Mouse (Mus musculus): ENCODE results near the gene Zim1. TPM values are rescaled to one million over a fixed set of nuclear protein-coding genes. Genes with fewer than 3 reads are reported as not detected.

The Zim1 gene
- polyA plus RNA-seq, 1 experiment: 2.0 TPM

GRCm38 (mm10) chr7:6659605-6660004, 36.6 kb downstream of the Zim1 start:
- TF ChIP-seq POLR2A (IDR thresholded peaks at IDR 0.05; ENCODE audit: extremely low read depth, insufficient read depth, low read length): no peak
- 0 out of 2 replicates have a peak, but pooled peaks have one; percentile 13 for TF ChIP-seq CTCF (IDR thresholded peaks at IDR 0.05; ENCODE audit: extremely low read depth, insufficient read depth, low read length)
- Histone ChIP-seq H3K4me1 (ENCODE audit: control insufficient read depth, insufficient read depth, low read length) (no peaks in the 10 kb centered on the region), H3K4me3 (ENCODE audit: insufficient read depth, low read length) (no peak overlapping the region), H3K27ac (ENCODE audit: insufficient read depth, low read length) (no peak overlapping the region)

- Histone ChIP-seq H3K4me3 (ENCODE audit: insufficient read depth, low read length) (no peak overlapping the region), H3K4me1 (ENCODE audit: control insufficient read depth, insufficient read depth, low read length) (no peaks in the 10 kb centered on the region), H3K27ac (ENCODE audit: insufficient read depth, low read length) (no peak overlapping the region)
- no peak for TF ChIP-seq CTCF (IDR thresholded peaks at IDR 0.05; ENCODE audit: extremely low read depth, insufficient read depth, low read length)
- TF ChIP-seq POLR2A (IDR thresholded peaks at IDR 0.05; ENCODE audit: extremely low read depth, insufficient read depth, low read length): no peak
Measured at GRCm38 (mm10) chr7:6658606-6659005, 37.6 kb downstream of the Zim1 start.

GRCm38 (mm10) chr7:6652151-6652550, 44.1 kb downstream of the Zim1 start:
- no peaks in the 10 kb centered on the region for H3K4me1 ChIP-seq (ENCODE audit: control insufficient read depth, insufficient read depth, low read length)
- H3K4me3 ChIP-seq (ENCODE audit: insufficient read depth, low read length): no peak overlapping the region
- TF ChIP-seq CTCF (IDR thresholded peaks at IDR 0.05; ENCODE audit: extremely low read depth, insufficient read depth, low read length) (no peak), POLR2A (IDR thresholded peaks at IDR 0.05; ENCODE audit: extremely low read depth, insufficient read depth, low read length) (no peak)

GRCm38 (mm10) chr7:6651221-6651620, 45.0 kb downstream of the Zim1 start:
- no peaks in the 10 kb centered on the region for H3K4me1 ChIP-seq (ENCODE audit: control insufficient read depth, insufficient read depth, low read length)
- no peak for TF ChIP-seq CTCF (IDR thresholded peaks at IDR 0.05; ENCODE audit: extremely low read depth, insufficient read depth, low read length)
- no peak for TF ChIP-seq POLR2A (IDR thresholded peaks at IDR 0.05; ENCODE audit: extremely low read depth, insufficient read depth, low read length)
- no peak overlapping the region for H3K27ac ChIP-seq (ENCODE audit: insufficient read depth, low read length)
- no peak overlapping the region for H3K4me3 ChIP-seq (ENCODE audit: insufficient read depth, low read length)

More at GRCm38 (mm10) chr7:6652151-6652550, 44.1 kb downstream of the Zim1 start:
- no peak overlapping the region for H3K27ac ChIP-seq (ENCODE audit: insufficient read depth, low read length)

- Histone ChIP-seq H3K4me1 (ENCODE audit: control insufficient read depth, insufficient read depth, low read length) (no peaks in the 10 kb centered on the region), H3K4me3 (ENCODE audit: insufficient read depth, low read length) (no peak overlapping the region), H3K27ac (ENCODE audit: insufficient read depth, low read length) (no peak overlapping the region)
- TF ChIP-seq CTCF (IDR thresholded peaks at IDR 0.05; ENCODE audit: extremely low read depth, insufficient read depth, low read length) (no peak), POLR2A (IDR thresholded peaks at IDR 0.05; ENCODE audit: extremely low read depth, insufficient read depth, low read length) (no peak)
Measured at GRCm38 (mm10) chr7:6650526-6650925, 45.7 kb downstream of the Zim1 start.

GRCm38 (mm10) chr7:6645821-6646220, 50.4 kb downstream of the Zim1 start:
- no peaks in the 10 kb centered on the region for H3K4me1 ChIP-seq (ENCODE audit: control insufficient read depth, insufficient read depth, low read length)
- H3K4me3 ChIP-seq (ENCODE audit: insufficient read depth, low read length): no peak overlapping the region
- H3K27ac ChIP-seq (ENCODE audit: insufficient read depth, low read length): no peak overlapping the region
- TF ChIP-seq CTCF (IDR thresholded peaks at IDR 0.05; ENCODE audit: extremely low read depth, insufficient read depth, low read length) (no peak), POLR2A (IDR thresholded peaks at IDR 0.05; ENCODE audit: extremely low read depth, insufficient read depth, low read length) (no peak)

- H3K4me1 ChIP-seq (ENCODE audit: control insufficient read depth, insufficient read depth, low read length): no peaks in the 10 kb centered on the region
- H3K27ac ChIP-seq (ENCODE audit: insufficient read depth, low read length): no peak overlapping the region
- H3K4me3 ChIP-seq (ENCODE audit: insufficient read depth, low read length): no peak overlapping the region
- no peak for TF ChIP-seq POLR2A (IDR thresholded peaks at IDR 0.05; ENCODE audit: extremely low read depth, insufficient read depth, low read length)
- TF ChIP-seq CTCF (IDR thresholded peaks at IDR 0.05; ENCODE audit: extremely low read depth, insufficient read depth, low read length): no peak
Measured at GRCm38 (mm10) chr7:6638076-6638475, 58.2 kb downstream of the Zim1 start.

- no peak overlapping the region for H3K4me3 ChIP-seq (ENCODE audit: insufficient read depth, low read length)
- H3K27ac ChIP-seq (ENCODE audit: insufficient read depth, low read length): no peak overlapping the region
- no peaks in the 10 kb centered on the region for H3K4me1 ChIP-seq (ENCODE audit: control insufficient read depth, insufficient read depth, low read length)
- TF ChIP-seq POLR2A (IDR thresholded peaks at IDR 0.05; ENCODE audit: extremely low read depth, insufficient read depth, low read length): no peak
- TF ChIP-seq CTCF (IDR thresholded peaks at IDR 0.05; ENCODE audit: extremely low read depth, insufficient read depth, low read length): no peak
Measured at GRCm38 (mm10) chr7:6636741-6637140, 59.5 kb downstream of the Zim1 start.

GRCm38 (mm10) chr7:6635831-6636230, 60.4 kb downstream of the Zim1 start:
- TF ChIP-seq POLR2A (IDR thresholded peaks at IDR 0.05; ENCODE audit: extremely low read depth, insufficient read depth, low read length) (no peak), CTCF (IDR thresholded peaks at IDR 0.05; ENCODE audit: extremely low read depth, insufficient read depth, low read length) (no peak)
- Histone ChIP-seq H3K27ac (ENCODE audit: insufficient read depth, low read length) (no peak overlapping the region), H3K4me3 (ENCODE audit: insufficient read depth, low read length) (no peak overlapping the region), H3K4me1 (ENCODE audit: control insufficient read depth, insufficient read depth, low read length) (no peaks in the 10 kb centered on the region)

Other genes starting within 250 kb of the Zim1 start
- gene Olfr1336, start 240.3 kb downstream of the Zim1 start, polyA plus RNA-seq (2012; rRNA removed): not detected in 2 replicates
- gene Olfr1346, start 229.3 kb downstream of the Zim1 start, polyA plus RNA-seq (2012; rRNA removed): not detected in 2 replicates
- gene Olfr5, start 209.5 kb downstream of the Zim1 start, polyA plus RNA-seq (2012; rRNA removed): not detected in 2 replicates
- not detected in 2 replicates for gene Olfr1347, start 196.7 kb downstream of the Zim1 start, polyA plus RNA-seq (2012; rRNA removed)
- not detected in 2 replicates for gene Olfr1348, start 187.7 kb downstream of the Zim1 start, polyA plus RNA-seq (2012; rRNA removed)
- gene Olfr1349, start 173.5 kb downstream of the Zim1 start, polyA plus RNA-seq (2012; rRNA removed): 0.04 TPM in 1 of 2 replicates, not detected in the other
- gene Olfr1350, start 131.6 kb downstream of the Zim1 start, polyA plus RNA-seq (2012; rRNA removed): not detected in 2 replicates
- 109 and 119 TPM in 2 replicates for gene Peg3, start 34.0 kb upstream of the Zim1 start, polyA plus RNA-seq (2012; rRNA removed)
- gene Usp29, start 34.1 kb upstream of the Zim1 start, polyA plus RNA-seq (2012; rRNA removed): 10.5 and 10.7 TPM in 2 replicates